Mouse (Mus musculus): Measurements from ENCODE around the gene Mcrip2. TPM values are rescaled to one million over a fixed set of nuclear protein-coding genes. Genes with fewer than 3 reads are reported as not detected.
A peak's percentile ranks its signal among the peaks of the same experiment; 100 is the strongest.

Gene Mcrip2
- polyA plus RNA-seq, 1 experiment = 17.3 TPM

DNA sequence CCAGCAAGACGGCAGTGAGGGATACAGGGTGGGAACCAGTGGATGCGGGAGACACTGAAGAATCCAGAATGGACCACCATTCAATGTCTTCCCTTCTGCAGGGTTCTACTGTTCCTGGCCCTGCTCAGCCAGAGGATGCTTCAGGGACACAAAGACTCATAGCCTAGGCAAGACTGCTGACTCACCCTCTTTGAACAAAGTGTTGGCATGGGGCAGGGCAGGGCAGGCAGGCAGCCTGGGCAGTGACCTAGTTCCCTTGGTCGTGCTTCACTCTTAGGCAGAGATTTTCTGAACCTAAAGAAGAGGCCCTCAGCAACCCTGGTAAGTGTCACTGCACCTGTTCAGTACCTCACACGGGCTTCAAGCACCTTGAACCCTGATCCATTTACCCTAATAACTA, 43.3 kb upstream of the Mcrip2 start:
- Histone ChIP-seq H3K27ac (ENCODE audit: insufficient read depth, low read length) (no peak overlapping the region), H3K36me3 (ENCODE audit: control insufficient read depth, insufficient read depth, low read length) (no peaks in the 10 kb centered on the region), H3K4me1 (ENCODE audit: control insufficient read depth, insufficient read depth, insufficient read length) (peaks cover 11% of the 10 kb centered on the region; the same call in 1 of the 2 replicates), H3K27me3 (ENCODE audit: control insufficient read depth, insufficient read depth, low read length) (no peaks in the 10 kb centered on the region), H3K4me3 (ENCODE audit: extremely low read depth, insufficient read depth, insufficient read length) (no peak overlapping the region)
- no peak for TF ChIP-seq POLR2A (IDR thresholded peaks at IDR 0.05; ENCODE audit: low read depth, low read length)
- no peak for TF ChIP-seq CTCF (IDR thresholded peaks at IDR 0.05; ENCODE audit: extremely low read depth, insufficient read depth, insufficient read length, insufficient replicate concordance)
- 82% methylated on average over 4 of the region's 4 CpGs for WGBS
- no peak for DNase-seq (ENCODE audit: low read depth in 1 of 2, low spot score in 2 of 2)

DNA sequence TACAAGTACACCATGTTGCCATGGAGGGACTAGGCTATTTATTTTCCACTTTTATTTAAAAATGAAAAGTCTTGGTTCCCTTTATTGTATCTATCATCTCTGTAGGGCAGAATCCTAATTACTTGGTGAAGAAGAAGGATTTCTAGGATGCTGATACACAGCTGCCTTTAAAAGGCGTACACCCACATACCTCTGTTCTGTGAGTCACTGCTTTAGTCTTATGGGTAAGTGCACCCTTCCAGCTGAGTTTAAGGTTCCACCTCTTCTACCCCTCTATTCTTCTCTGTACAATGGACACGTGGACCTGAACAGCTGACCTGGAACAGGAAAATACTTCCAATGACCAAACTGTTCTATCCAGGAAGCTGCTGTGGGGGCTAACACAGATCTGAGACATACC, 39.1 kb upstream of the Mcrip2 start:
- H3K4me3 ChIP-seq (ENCODE audit: extremely low read depth, insufficient read depth, insufficient read length) = no peak overlapping the region
- no peaks in the 10 kb centered on the region for H3K36me3 ChIP-seq (ENCODE audit: control insufficient read depth, insufficient read depth, low read length)
- no peaks in the 10 kb centered on the region for H3K27me3 ChIP-seq (ENCODE audit: control insufficient read depth, insufficient read depth, low read length)
- no peak for TF ChIP-seq CTCF (IDR thresholded peaks at IDR 0.05; ENCODE audit: extremely low read depth, insufficient read depth, insufficient read length, insufficient replicate concordance)
- no peak for TF ChIP-seq POLR2A (IDR thresholded peaks at IDR 0.05; ENCODE audit: low read depth, low read length)
- no peak for DNase-seq (ENCODE audit: low read depth in 1 of 2, low spot score in 2 of 2)
- WGBS = 92% methylated on average over 2 of the region's 2 CpGs
- H3K4me1 ChIP-seq (ENCODE audit: control insufficient read depth, insufficient read depth, insufficient read length) = no peaks in the 10 kb centered on the region; the same call in 1 of the 2 replicates
- no peak overlapping the region for H3K27ac ChIP-seq (ENCODE audit: insufficient read depth, low read length)

GRCm38 (mm10) chr17:25903061-25903460, 34.5 kb upstream of the Mcrip2 start:
- no peaks in the 10 kb centered on the region; the same call in 1 of the 2 replicates for H3K36me3 ChIP-seq (ENCODE audit: control insufficient read depth, insufficient read depth, low read length)
- no peaks in the 10 kb centered on the region; the same call in 1 of the 2 replicates for H3K4me1 ChIP-seq (ENCODE audit: control insufficient read depth, insufficient read depth, insufficient read length)
- H3K4me3 ChIP-seq (ENCODE audit: extremely low read depth, insufficient read depth, insufficient read length) = no peak overlapping the region

DNA sequence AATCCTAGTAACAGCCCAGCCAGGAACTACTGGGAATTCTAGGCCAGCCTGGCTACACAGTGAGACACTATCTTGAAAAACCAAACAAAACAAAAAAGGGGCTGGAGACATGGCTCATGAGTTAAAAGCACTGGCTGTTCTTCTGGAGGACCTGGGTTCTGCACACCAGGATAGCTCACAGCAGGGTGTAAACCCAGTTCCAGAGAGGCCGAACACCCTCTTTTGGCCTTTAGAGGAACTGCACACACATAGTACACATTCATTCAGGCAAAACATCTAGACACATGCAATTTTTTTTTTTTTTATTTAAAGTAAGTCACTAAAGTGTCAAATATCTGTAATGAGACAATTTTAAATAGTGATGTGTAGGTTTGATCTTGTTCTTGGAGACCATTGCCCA, 31.6 kb upstream of the Mcrip2 start:
- H3K4me1 ChIP-seq (ENCODE audit: control insufficient read depth, insufficient read depth, insufficient read length) = peaks cover 4% of the 10 kb centered on the region; the same call in 1 of the 2 replicates
- no peak for DNase-seq (ENCODE audit: low read depth in 1 of 2, low spot score in 2 of 2)
- no peak overlapping the region for H3K4me3 ChIP-seq (ENCODE audit: extremely low read depth, insufficient read depth, insufficient read length)
- WGBS = 90% methylated on average over 1 of the region's 1 CpGs
- H3K27ac ChIP-seq (ENCODE audit: insufficient read depth, low read length) = no peak overlapping the region
- no peaks in the 10 kb centered on the region; the same call in 1 of the 2 replicates for H3K36me3 ChIP-seq (ENCODE audit: control insufficient read depth, insufficient read depth, low read length)
- no peaks in the 10 kb centered on the region for H3K27me3 ChIP-seq (ENCODE audit: control insufficient read depth, insufficient read depth, low read length)
- TF ChIP-seq CTCF (IDR thresholded peaks at IDR 0.05; ENCODE audit: extremely low read depth, insufficient read depth, insufficient read length, insufficient replicate concordance) (no peak), POLR2A (IDR thresholded peaks at IDR 0.05; ENCODE audit: low read depth, low read length) (no peak)

More at GRCm38 (mm10) chr17:25903061-25903460, 34.5 kb upstream of the Mcrip2 start:
- TF ChIP-seq POLR2A (IDR thresholded peaks at IDR 0.05; ENCODE audit: low read depth, low read length) (no peak), CTCF (IDR thresholded peaks at IDR 0.05; ENCODE audit: extremely low read depth, insufficient read depth, insufficient read length, insufficient replicate concordance) (no peak)
- DNase-seq (ENCODE audit: low read depth in 1 of 2, low spot score in 2 of 2) = peak in 1 of 2 experiments; percentile 42
- WGBS = 27% methylated on average over 3 of the region's 3 CpGs
- Histone ChIP-seq H3K27ac (ENCODE audit: insufficient read depth, low read length) (no peak overlapping the region), H3K27me3 (ENCODE audit: control insufficient read depth, insufficient read depth, low read length) (no peaks in the 10 kb centered on the region)

DNA sequence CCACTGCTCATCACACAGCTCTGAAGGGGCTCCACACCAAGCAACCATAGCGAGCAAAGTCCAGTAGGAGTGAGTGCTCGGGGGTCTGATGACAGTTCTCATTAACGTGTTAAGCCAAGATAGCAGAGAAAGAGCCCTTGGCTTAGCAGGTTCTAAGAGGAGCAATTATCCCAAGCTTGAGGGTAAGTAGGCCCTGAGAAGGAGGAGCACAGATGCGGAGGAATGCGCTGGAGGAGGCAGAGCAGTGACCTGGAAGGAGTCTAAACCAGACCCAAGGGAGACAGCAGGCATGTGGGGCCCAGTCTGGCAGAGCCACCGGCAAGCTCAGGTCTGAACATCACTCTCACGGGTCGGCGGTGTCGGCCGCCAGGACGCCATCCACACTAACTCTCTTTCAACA, 27.3 kb upstream of the Mcrip2 start:
- Histone ChIP-seq H3K4me1 (ENCODE audit: control insufficient read depth, insufficient read depth, insufficient read length) (0 out of 2 replicates have a peak, but pooled peaks cover 4% of the 10 kb centered on the region), H3K27me3 (ENCODE audit: control insufficient read depth, insufficient read depth, low read length) (no peaks in the 10 kb centered on the region), H3K4me3 (ENCODE audit: extremely low read depth, insufficient read depth, insufficient read length) (no peak overlapping the region), H3K27ac (ENCODE audit: insufficient read depth, low read length) (no peak overlapping the region), H3K36me3 (ENCODE audit: control insufficient read depth, insufficient read depth, low read length) (no peaks in the 10 kb centered on the region; the same call in none of the 2 replicates)
- no peak for TF ChIP-seq CTCF (IDR thresholded peaks at IDR 0.05; ENCODE audit: extremely low read depth, insufficient read depth, insufficient read length, insufficient replicate concordance)
- no peak for TF ChIP-seq POLR2A (IDR thresholded peaks at IDR 0.05; ENCODE audit: low read depth, low read length)
- WGBS = 95% methylated on average over 12 of the region's 12 CpGs
- DNase-seq (ENCODE audit: low read depth in 1 of 2, low spot score in 2 of 2) = no peak

- no peak overlapping the region for H3K4me3 ChIP-seq (ENCODE audit: extremely low read depth, insufficient read depth, insufficient read length)
- 30% methylated on average over 2 of the region's 2 CpGs for WGBS
- H3K4me1 ChIP-seq (ENCODE audit: control insufficient read depth, insufficient read depth, insufficient read length) = 0 out of 2 replicates have a peak, but pooled peaks cover 4% of the 10 kb centered on the region
- peaks cover under 1% of the 10 kb centered on the region for H3K36me3 ChIP-seq (ENCODE audit: control insufficient read depth, insufficient read depth, low read length)
- no peak overlapping the region for H3K27ac ChIP-seq (ENCODE audit: insufficient read depth, low read length)
- TF ChIP-seq POLR2A (IDR thresholded peaks at IDR 0.05; ENCODE audit: low read depth, low read length) (no peak), CTCF (IDR thresholded peaks at IDR 0.05; ENCODE audit: extremely low read depth, insufficient read depth, insufficient read length, insufficient replicate concordance) (no peak)
- DNase-seq (ENCODE audit: low read depth in 1 of 2, low spot score in 2 of 2) = no peak
- H3K27me3 ChIP-seq (ENCODE audit: control insufficient read depth, insufficient read depth, low read length) = no peaks in the 10 kb centered on the region
Measured at GRCm38 (mm10) chr17:25895415-25895814, 26.9 kb upstream of the Mcrip2 start.

DNA sequence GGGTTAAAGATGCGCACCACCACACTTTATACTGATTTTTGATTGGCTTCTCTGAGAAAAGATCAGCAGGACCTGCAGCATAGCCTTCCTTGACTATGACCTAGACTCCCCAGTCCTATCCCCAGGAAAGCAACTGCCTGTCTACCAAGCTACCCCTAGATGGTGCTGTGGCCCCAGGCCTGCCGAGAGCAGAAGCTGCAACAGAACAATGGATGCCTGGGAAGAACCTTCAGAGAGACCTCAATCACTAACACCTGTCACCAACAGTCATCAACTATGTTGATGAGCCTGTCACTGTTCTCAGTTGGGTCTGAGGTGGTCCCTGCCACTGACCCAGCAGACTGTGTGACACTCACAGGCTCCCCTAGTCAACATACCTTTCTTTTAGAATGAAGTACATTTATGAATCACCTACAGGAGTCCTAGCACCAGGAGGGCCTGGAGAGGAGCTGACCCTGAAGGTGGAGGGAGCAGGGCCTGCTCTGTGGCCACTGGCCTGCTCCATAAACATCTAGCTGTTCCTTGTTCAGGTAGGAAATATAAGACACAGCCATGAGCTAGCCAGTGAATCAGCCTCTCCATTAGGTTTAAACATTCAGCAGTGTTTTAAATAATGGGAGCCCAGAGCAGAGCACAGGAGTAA, 25.5 kb upstream of the Mcrip2 start:
- Histone ChIP-seq H3K27ac (ENCODE audit: insufficient read depth, low read length) (no peak overlapping the region), H3K36me3 (ENCODE audit: control insufficient read depth, insufficient read depth, low read length) (peaks cover 4% of the 10 kb centered on the region), H3K4me3 (ENCODE audit: extremely low read depth, insufficient read depth, insufficient read length) (no peak overlapping the region), H3K4me1 (ENCODE audit: control insufficient read depth, insufficient read depth, insufficient read length) (0 out of 2 replicates have a peak, but pooled peaks cover 4% of the 10 kb centered on the region), H3K27me3 (ENCODE audit: control insufficient read depth, insufficient read depth, low read length) (no peaks in the 10 kb centered on the region)
- 43% methylated on average over 2 of the region's 2 CpGs for WGBS
- TF ChIP-seq POLR2A (IDR thresholded peaks at IDR 0.05; ENCODE audit: low read depth, low read length) (no peak), CTCF (IDR thresholded peaks at IDR 0.05; ENCODE audit: extremely low read depth, insufficient read depth, insufficient read length, insufficient replicate concordance) (peak; percentile 96; the same call in 1 of the 2 replicates)
- peak; percentile 44 to 70 for DNase-seq (ENCODE audit: low read depth in 1 of 2, low spot score in 2 of 2)

All from spleen, adult 2 months (tissue).